Mouse (Mus musculus) layer of hippocampus, adult 18-20 months (tissue): ENCODE data around the gene Lyrm7. TPM values are rescaled to one million over a fixed set of nuclear protein-coding genes. Genes with fewer than 3 reads are reported as not detected.
"Not testable (repeated sequence)": the region's sequence is repeated elsewhere in the genome, so short reads cannot be mapped to it uniquely, and the experiment has no call there.

Experiments used
- DNase-seq, 2 experiments: peaks; one replicate each; pipeline ENCODE4 v3.0.0; 2022; ENCODE audit warnings: low spot score in 2 of 2
- long read RNA-seq: library from polyadenylated mRNA; stranded (forward); transcript quantifications from one replicate; pipeline ENCODE4 v2.0.0, GENCODE M21; 2021
- total RNA-seq, 2 experiments: library from RNA; stranded (reverse); gene quantifications; 2 replicates each; pipeline ENCODE4 v1.2.3; 2021

Gene Lyrm7
- 10 to 100 TPM; 29.5 to 35.5 TPM for total RNA-seq
- long read RNA-seq, transcript Lyrm7-205 (5 exons, 3,431 nt), result major isoform, 11 of 19 reads
- long read RNA-seq, partial matches to known transcripts, result 2 of 19 reads
- long read RNA-seq, other reads (novel, unspliced or antisense), result 6 of 19 reads

GRCm38 (mm10) chr11:54860256-54861038 lies at the start of gene Lyrm7:
Lyrm7 (minus strand) TSS chr11:54860916.
- peak; percentile 96 to 98 for DNase-seq

- no peak for DNase-seq
These were observed 49.5 kb upstream of the Lyrm7 start for GRCm38 (mm10) chr11:54910081-54910665.

GRCm38 (mm10) chr11:54909273-54909672 lies 48.6 kb upstream of the Lyrm7 start:
- no peak for DNase-seq

- DNase-seq, result no peak
These were observed 46.5 kb upstream of the Lyrm7 start for GRCm38 (mm10) chr11:54907259-54907658.

GRCm38 (mm10) chr11:54906466-54906865 lies 45.8 kb upstream of the Lyrm7 start:
- DNase-seq, result no peak

- DNase-seq, result no peak
These were observed 45.2 kb upstream of the Lyrm7 start for GRCm38 (mm10) chr11:54905931-54906330.

GRCm38 (mm10) chr11:54905086-54905485 lies 44.4 kb upstream of the Lyrm7 start:
- DNase-seq, result no peak

GRCm38 (mm10) chr11:54903940-54904706 lies 43.4 kb upstream of the Lyrm7 start:
- DNase-seq, result no peak

- DNase-seq, result no peak
These were observed 42.6 kb upstream of the Lyrm7 start for GRCm38 (mm10) chr11:54903339-54903738.

- DNase-seq, result peak in 1 of 2 experiments; percentile 43
These were observed 41.9 kb upstream of the Lyrm7 start, which contains the start of gene Gpx3 for GRCm38 (mm10) chr11:54902333-54903323. Gpx3 (plus strand) TSS chr11:54902453.

GRCm38 (mm10) chr11:54899657-54900056 lies 38.9 kb upstream of the Lyrm7 start:
- no peak for DNase-seq

GRCm38 (mm10) chr11:54897470-54897869 lies 36.8 kb upstream of the Lyrm7 start:
- DNase-seq, result no peak

- not testable (repeated sequence) for DNase-seq
These were observed 35.9 kb upstream of the Lyrm7 start for GRCm38 (mm10) chr11:54896646-54897045.

GRCm38 (mm10) chr11:54894589-54894988 lies 33.9 kb upstream of the Lyrm7 start:
- DNase-seq, result no peak

- DNase-seq, result no peak
These were observed 31.4 kb upstream of the Lyrm7 start for GRCm38 (mm10) chr11:54892091-54892490.

- DNase-seq, result no peak
These were observed 30.6 kb upstream of the Lyrm7 start for GRCm38 (mm10) chr11:54891341-54891740.

GRCm38 (mm10) chr11:54887927-54888326 lies 27.2 kb upstream of the Lyrm7 start:
- DNase-seq, result no peak

- no peak for DNase-seq
These were observed 24.7 kb upstream of the Lyrm7 start for GRCm38 (mm10) chr11:54885406-54885805.

- no peak for DNase-seq
These were observed 24.2 kb upstream of the Lyrm7 start for GRCm38 (mm10) chr11:54884937-54885336.

GRCm38 (mm10) chr11:54884197-54884828 lies 23.6 kb upstream of the Lyrm7 start:
- no peak for DNase-seq
